Mouse (Mus musculus): ENCODE measurements around the gene Dgkq. TPM values are rescaled to one million over a fixed set of nuclear protein-coding genes. Genes with fewer than 3 reads are reported as not detected.

Gene Dgkq
- total RNA-seq (2021), result 10 to 100 TPM; 12.8 to 13.4 TPM

GRCm38 (mm10) chr5:108668977-108669936 is at the start of gene Dgkq:
TSS of gene Dgkq (minus strand) at chr5:108669672.
- DNase-seq, result peak; percentile 93 to 94
- intact Hi-C loops (cut with DNase I), result loop anchor here (5.0 to 10.0 kb wide), 2 partner anchors 237 to 534 kb away; partner anchors contain the start of genes Atp5k, Ccdc18 and Tmed5

GRCm38 (mm10) chr5:108718051-108718450 is 48.6 kb upstream of the Dgkq start:
- no peak for DNase-seq

DNA sequence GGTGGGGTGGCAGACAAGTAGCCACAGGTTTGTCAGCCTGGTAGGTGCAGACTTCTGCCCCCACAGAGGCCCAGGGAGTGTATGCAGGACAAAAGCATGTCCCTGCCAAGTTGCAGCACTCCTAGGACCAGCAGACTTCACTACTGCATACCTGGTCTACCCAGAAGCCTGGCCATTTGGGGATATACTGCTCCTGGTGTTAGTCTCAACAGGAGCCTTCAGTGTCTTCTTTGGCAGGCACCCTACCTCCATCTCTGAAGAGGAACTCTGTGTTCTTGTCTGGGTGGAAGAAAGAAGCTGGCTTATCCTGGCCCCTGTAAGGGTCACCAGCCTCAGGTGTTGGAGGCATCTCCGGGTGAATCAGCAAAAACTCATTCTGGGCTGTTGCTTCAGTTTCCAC is 46.5 kb upstream of the Dgkq start:
- intact Hi-C loops (cut with DNase I), result no loop called here
- DNase-seq, result no peak

More at GRCm38 (mm10) chr5:108718051-108718450, 48.6 kb upstream of the Dgkq start:
- intact Hi-C loops (cut with DNase I), result no loop called here

DNA sequence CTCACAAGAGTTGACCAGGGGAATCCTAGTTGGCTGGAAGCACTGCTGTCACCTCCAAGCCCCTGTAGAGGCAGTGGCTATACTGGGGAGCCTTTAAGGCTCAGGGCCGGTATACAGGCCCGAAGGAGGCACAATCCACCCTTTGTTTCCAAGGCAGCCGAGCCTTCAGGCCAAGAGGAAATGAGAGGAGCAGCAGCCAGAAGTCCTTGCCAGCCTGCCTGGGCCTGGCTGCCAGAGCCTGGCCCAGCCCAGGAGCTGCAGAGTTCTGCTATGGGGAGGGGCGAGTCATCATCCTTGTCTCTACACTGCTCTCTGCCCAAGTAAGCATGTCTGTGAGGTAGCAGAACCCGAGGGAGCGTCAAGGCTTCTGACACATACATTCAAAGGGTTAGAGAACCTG is 44.7 kb upstream of the Dgkq start:
- intact Hi-C loops (cut with DNase I), result no loop called here
- DNase-seq, result peak; percentile 22 to 42

DNA sequence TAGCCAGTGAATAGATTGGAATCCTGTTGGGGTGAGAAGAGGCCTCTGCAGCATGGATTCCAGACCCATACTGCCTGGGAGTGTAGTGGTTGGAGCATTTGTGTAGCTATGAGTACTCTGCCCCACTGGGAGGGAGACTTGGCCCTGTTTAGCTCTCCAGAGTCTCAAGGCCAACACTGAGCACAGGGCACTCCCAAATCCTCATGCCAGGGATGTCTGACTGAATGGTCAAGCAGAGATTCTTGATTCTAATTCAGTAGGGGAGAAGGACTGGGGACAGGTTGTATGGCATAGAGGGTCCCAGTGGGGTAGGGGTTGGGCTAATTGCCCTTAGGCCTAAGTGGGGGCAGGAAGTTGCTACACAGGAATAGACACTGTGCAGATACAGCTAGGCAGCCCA is 44.2 kb upstream of the Dgkq start:
- intact Hi-C loops (cut with DNase I), result no loop called here
- no peak for DNase-seq

DNA sequence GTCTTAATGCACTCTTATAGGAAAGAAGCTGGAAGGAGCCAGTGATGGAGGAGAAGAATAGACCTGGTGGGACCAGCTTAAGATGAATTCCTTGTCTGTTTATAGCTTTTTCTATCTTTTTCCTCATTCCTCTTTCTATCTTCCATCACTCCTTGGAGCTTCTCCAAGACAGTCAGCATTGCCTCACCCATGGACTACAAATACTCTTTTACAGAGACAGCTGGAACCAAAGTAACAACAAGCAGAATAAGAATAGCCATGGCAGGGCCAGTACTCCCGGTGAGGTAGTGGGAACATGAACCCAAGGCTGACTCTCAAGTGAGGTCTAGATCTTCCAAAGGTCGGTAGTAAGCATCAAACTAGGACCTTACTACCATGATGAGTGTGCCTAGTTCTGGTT is 43.6 kb upstream of the Dgkq start:
- intact Hi-C loops (cut with DNase I), result no loop called here
- DNase-seq, result no peak

GRCm38 (mm10) chr5:108711968-108712367 is 42.5 kb upstream of the Dgkq start:
- DNase-seq, result no peak
- intact Hi-C loops (cut with DNase I), result no loop called here

GRCm38 (mm10) chr5:108708981-108709731 is 39.7 kb upstream of the Dgkq start:
- intact Hi-C loops (cut with DNase I), result no loop called here

GRCm38 (mm10) chr5:108708419-108708818 is 38.9 kb upstream of the Dgkq start:
- intact Hi-C loops (cut with DNase I), result no loop called here
- no peak for DNase-seq

More at GRCm38 (mm10) chr5:108708981-108709731, 39.7 kb upstream of the Dgkq start:
- DNase-seq, result no peak

DNA sequence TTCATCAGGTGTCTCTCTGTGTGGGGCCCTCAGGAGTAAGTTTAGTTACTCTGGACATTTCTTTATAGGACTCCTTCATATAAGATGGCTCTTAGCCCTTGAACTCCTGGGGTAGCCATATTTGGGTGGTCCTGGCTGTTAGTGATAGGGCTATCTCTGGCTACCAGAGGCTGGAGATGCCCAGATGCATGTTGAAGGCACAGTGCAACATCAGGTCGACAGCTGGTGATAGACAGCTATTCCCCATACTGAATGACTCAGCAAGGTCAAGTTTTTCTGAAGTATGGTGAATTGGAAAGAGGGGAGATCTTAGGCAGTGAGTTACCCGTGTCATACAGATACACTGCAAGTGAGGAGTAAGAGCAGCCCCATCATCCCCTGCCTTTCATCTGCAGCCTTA is 38.3 kb upstream of the Dgkq start:
- intact Hi-C loops (cut with DNase I), result no loop called here
- no peak for DNase-seq

GRCm38 (mm10) chr5:108703754-108704626 is 34.5 kb upstream of the Dgkq start:
- intact Hi-C loops (cut with DNase I), result no loop called here

DNA sequence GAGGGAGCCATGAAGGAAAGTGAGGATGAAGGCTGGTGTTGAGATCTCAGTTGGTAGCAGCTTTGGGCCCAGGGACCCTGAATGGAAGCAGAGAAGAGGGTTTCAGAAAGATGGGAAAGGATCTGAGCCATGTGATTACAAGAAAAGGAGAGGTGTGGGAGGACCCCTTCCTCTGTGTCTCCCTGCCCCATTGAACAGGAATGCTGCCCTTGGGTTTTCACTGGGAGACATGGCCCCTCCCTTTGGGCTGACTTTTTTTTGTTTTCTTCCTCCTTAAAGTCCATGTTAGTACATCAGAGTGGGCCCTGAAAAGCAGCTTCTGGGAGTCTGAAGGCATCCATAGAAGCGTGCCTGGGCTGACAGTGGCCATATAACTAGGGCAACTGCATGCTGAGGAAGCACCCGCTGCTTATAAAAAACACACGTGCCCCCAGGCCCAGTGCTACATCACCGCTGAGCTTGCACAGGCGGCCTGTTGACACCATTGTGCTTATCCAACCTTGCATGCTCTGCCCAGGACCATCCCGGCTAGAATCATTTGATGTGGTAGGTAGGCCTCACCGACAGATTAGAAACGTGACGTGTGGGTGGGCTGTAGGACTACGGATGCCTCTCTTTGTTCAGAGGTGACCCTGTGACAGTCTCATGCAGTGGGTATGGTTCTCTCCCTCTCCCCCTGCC is 32.0 kb upstream of the Dgkq start:
- intact Hi-C loops (cut with DNase I), result no loop called here
- DNase-seq, result no peak

More at GRCm38 (mm10) chr5:108703754-108704626, 34.5 kb upstream of the Dgkq start:
- DNase-seq, result no peak

GRCm38 (mm10) chr5:108700346-108700745 is 30.9 kb upstream of the Dgkq start:
- intact Hi-C loops (cut with DNase I), result no loop called here
- no peak for DNase-seq

GRCm38 (mm10) chr5:108697341-108697753 is 27.9 kb upstream of the Dgkq start:
- DNase-seq, result no peak
- intact Hi-C loops (cut with DNase I), result no loop called here

GRCm38 (mm10) chr5:108696542-108696941 is 27.1 kb upstream of the Dgkq start:
- intact Hi-C loops (cut with DNase I), result no loop called here
- DNase-seq, result no peak

DNA sequence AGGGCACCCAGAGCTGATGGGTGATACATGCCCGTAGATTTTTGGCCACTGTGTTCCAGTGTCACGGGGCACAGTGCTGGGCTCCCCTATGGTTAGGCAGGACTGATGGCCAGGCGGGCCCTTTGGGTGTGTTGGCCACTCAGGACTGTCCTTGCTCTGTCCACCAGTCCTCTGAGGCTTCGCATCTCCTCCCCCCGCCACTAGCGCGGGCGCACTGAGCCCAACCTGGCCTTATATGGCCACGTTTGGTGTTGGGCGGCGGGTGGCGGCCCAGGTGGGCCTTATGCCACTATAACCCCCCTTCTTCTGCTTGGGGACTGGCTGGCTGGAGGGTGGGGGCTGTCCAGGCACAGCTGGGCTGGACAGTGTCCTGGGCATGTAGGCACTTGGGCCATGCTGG is 26.4 kb upstream of the Dgkq start:
- intact Hi-C loops (cut with DNase I), result no loop called here
- no peak for DNase-seq

DNA sequence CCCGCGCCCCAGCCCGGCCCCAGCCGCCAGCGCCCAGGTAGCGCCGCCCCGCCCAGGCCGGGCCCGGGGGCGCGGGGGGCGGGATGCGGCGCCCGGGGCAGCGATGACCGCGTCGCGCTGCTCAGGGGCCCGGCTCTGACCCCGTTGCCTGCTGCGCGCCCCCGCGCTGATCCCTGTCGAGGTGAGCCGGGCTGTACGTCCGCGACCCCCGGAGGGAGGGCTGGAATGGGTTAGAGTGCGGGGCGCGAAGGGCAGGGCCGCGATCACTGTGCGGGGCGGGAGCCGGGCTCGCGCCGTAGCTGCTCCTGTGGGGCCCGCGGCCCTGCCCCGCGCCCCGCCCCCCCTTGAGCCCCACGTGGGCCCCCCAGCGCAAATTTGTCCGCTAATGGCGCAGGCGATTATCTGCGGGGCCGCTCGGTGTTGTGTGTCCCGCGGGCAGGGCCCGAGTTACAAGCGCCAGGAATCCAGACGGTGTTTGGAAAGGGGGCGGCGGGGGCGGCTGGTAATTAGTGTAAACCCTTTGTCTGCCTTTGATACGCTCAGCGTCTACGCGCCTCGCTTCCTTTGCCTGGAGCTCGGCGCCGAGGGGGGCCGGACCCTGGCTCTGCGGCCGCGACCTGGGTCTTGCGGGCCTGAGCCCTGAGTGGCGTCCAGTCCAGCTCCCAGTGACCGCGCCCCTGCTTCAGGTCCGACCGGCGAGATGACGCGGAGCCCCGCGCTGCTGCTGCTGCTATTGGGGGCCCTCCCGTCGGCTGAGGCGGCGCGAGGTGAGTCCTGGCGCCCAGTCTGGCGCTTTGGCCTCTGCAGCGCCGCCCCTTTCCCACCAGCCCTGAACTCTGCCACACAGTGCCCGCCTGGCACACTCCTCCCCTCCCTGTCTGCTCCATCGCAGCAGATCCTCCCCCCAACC is 25.1 kb upstream of the Dgkq start:
- peak; percentile 37 to 46 for DNase-seq
- intact Hi-C loops (cut with DNase I), result loop anchor here (5.0 kb wide), 1 partner anchor 33 kb away; no protein-coding TSS in a partner anchor

GRCm38 (mm10) chr5:108693872-108694288 is 24.4 kb upstream of the Dgkq start:
- DNase-seq, result peak; percentile 91
- intact Hi-C loops (cut with DNase I), result loop anchor here (5.0 kb wide), 1 partner anchor 33 kb away; no protein-coding TSS in a partner anchor

DNA sequence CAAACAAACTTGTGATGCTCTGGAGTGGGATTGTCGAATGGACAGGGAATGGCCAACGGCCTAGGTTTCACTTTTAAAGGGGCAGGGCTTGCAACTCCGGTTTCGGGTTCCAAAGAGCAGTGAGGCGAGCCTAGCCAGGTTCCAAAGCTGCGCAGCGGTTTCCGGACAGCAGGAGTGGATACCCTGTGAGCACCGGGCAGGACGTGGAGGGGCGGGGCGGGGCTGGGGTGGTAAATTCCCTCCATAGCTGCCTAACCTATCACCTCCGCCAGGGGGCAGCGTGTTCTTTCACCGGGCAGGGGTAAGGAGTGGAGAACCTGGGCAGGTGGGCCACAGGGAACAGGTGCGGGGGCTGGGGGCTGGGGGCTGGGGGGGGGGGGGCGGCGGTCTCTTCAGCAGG is 22.8 kb upstream of the Dgkq start, which contains the start of gene Fgfrl1:
Gene Fgfrl1 (plus strand): TSS at position 112 of the 400 bp plus-strand sequence.
- DNase-seq, result peak; percentile 42 to 74
- intact Hi-C loops (cut with DNase I), result loop anchor here (5.0 kb wide), 1 partner anchor 35 kb away; no protein-coding TSS in a partner anchor

All from heart, postnatal 10 days (tissue).